Mouse (Mus musculus): ENCODE measurements around the gene Pou4f2. TPM values are rescaled to one million over a fixed set of nuclear protein-coding genes. Genes with fewer than 3 reads are reported as not detected.

Pou4f2 gene
- polyA plus RNA-seq (2015; fragmentation: Nextera tagmentation; extraction: Ambion mirVana): 0.08 TPM in 1 of 2 replicates, not detected in the other

- no peak within 1 kb of the TSS for H3K27ac ChIP-seq
- 1% methylated on average over 39 of the region's 54 CpGs for WGBS
- ATAC-seq (ENCODE audit: insufficient number of reproducible peaks, insufficient read depth, low FRiP score, low TSS enrichment, low read depth): no peak
- peaks cover 94% of the 10 kb centered on the region for H3K27me3 ChIP-seq
- peaks cover 36% of the 10 kb centered on the region for H3K4me1 ChIP-seq
- no peaks in the 10 kb centered on the region for H3K9me3 ChIP-seq
- H3K4me3 ChIP-seq: peak within 1 kb of the TSS; percentile 47
- H3K36me3 ChIP-seq: no peaks in the 10 kb centered on the region
- peak within 1 kb of the TSS; percentile 76 for H3K4me2 ChIP-seq
- H3K9ac ChIP-seq: no peak within 1 kb of the TSS
These were observed at the start of gene Pou4f2 for GRCm38 (mm10) chr8:78436071-78436651. Pou4f2 (minus strand) TSS chr8:78436645.

GRCm38 (mm10) chr8:78477051-78477829, 40.8 kb upstream of the Pou4f2 start:
- Histone ChIP-seq H3K9me3 (no peaks in the 10 kb centered on the region), H3K4me3 (no peak overlapping the region), H3K9ac (no peak overlapping the region), H3K4me2 (no peak overlapping the region), H3K27me3 (no peaks in the 10 kb centered on the region), H3K4me1 (no peaks in the 10 kb centered on the region), H3K36me3 (no peaks in the 10 kb centered on the region), H3K27ac (no peak overlapping the region)
- no peak for ATAC-seq (ENCODE audit: insufficient number of reproducible peaks, insufficient read depth, low FRiP score, low TSS enrichment, low read depth)
- WGBS: 26% methylated on average over 6 of the region's 6 CpGs

GRCm38 (mm10) chr8:78467889-78468288, 31.4 kb upstream of the Pou4f2 start:
- H3K9me3 ChIP-seq: no peaks in the 10 kb centered on the region; the same call in 1 of the 2 replicates
- no peak for ATAC-seq (ENCODE audit: insufficient number of reproducible peaks, insufficient read depth, low FRiP score, low TSS enrichment, low read depth)
- H3K27ac ChIP-seq: no peak overlapping the region
- no peaks in the 10 kb centered on the region for H3K4me1 ChIP-seq
- H3K9ac ChIP-seq: no peak overlapping the region
- no peak overlapping the region for H3K4me2 ChIP-seq
- H3K4me3 ChIP-seq: no peak overlapping the region
- 84% methylated on average over 2 of the region's 2 CpGs for WGBS
- H3K36me3 ChIP-seq: no peaks in the 10 kb centered on the region
- H3K27me3 ChIP-seq: no peaks in the 10 kb centered on the region

GRCm38 (mm10) chr8:78463941-78464340, 27.5 kb upstream of the Pou4f2 start:
- Histone ChIP-seq H3K36me3 (no peaks in the 10 kb centered on the region), H3K27ac (no peak overlapping the region), H3K4me3 (no peak overlapping the region), H3K9me3 (no peaks in the 10 kb centered on the region; the same call in 1 of the 2 replicates), H3K27me3 (no peaks in the 10 kb centered on the region), H3K9ac (no peak overlapping the region), H3K4me1 (no peaks in the 10 kb centered on the region), H3K4me2 (no peak overlapping the region)
- ATAC-seq (ENCODE audit: insufficient number of reproducible peaks, insufficient read depth, low FRiP score, low TSS enrichment, low read depth): no peak
- WGBS: 83% methylated on average over 2 of the region's 2 CpGs

- H3K27ac ChIP-seq: no peak overlapping the region
- 79% methylated on average over 3 of the region's 3 CpGs for WGBS
These were observed 20.0 kb upstream of the Pou4f2 start for GRCm38 (mm10) chr8:78456441-78456840.

GRCm38 (mm10) chr8:78442781-78443180, 6.3 kb upstream of the Pou4f2 start:
- Histone ChIP-seq H3K27ac (no peak overlapping the region), H3K9ac (no peak overlapping the region), H3K9me3 (no peaks in the 10 kb centered on the region), H3K4me3 (no peak overlapping the region), H3K4me1 (peaks cover 3% of the 10 kb centered on the region; the same call in 1 of the 2 replicates), H3K4me2 (no peak overlapping the region), H3K36me3 (no peaks in the 10 kb centered on the region), H3K27me3 (peaks cover 68% of the 10 kb centered on the region)
- no peak for ATAC-seq (ENCODE audit: insufficient number of reproducible peaks, insufficient read depth, low FRiP score, low TSS enrichment, low read depth)
- 69% methylated on average over 1 of the region's 1 CpGs for WGBS

More at GRCm38 (mm10) chr8:78456441-78456840, 20.0 kb upstream of the Pou4f2 start:
- no peaks in the 10 kb centered on the region for H3K27me3 ChIP-seq
- H3K4me3 ChIP-seq: no peak overlapping the region
- H3K36me3 ChIP-seq: no peaks in the 10 kb centered on the region
- H3K4me2 ChIP-seq: no peak overlapping the region
- H3K9ac ChIP-seq: no peak overlapping the region
- ATAC-seq (ENCODE audit: insufficient number of reproducible peaks, insufficient read depth, low FRiP score, low TSS enrichment, low read depth): no peak
- H3K9me3 ChIP-seq: no peaks in the 10 kb centered on the region
- no peaks in the 10 kb centered on the region for H3K4me1 ChIP-seq

- ATAC-seq (ENCODE audit: insufficient number of reproducible peaks, insufficient read depth, low FRiP score, low TSS enrichment, low read depth): no peak
- no peaks in the 10 kb centered on the region for H3K36me3 ChIP-seq
These were observed 1.7 kb upstream of the Pou4f2 start for GRCm38 (mm10) chr8:78438121-78438520.

GRCm38 (mm10) chr8:78437140-78438045, 948 bp upstream of the Pou4f2 start:
- Histone ChIP-seq H3K4me2 (peak overlapping the region; percentile 76), H3K27me3 (peaks cover 94% of the 10 kb centered on the region), H3K9me3 (no peaks in the 10 kb centered on the region), H3K9ac (no peak overlapping the region), H3K4me3 (peak overlapping the region; percentile 47; the same call in 1 of the 2 replicates), H3K36me3 (no peaks in the 10 kb centered on the region), H3K4me1 (peaks cover 36% of the 10 kb centered on the region), H3K27ac (no peak overlapping the region)
- ATAC-seq (ENCODE audit: insufficient number of reproducible peaks, insufficient read depth, low FRiP score, low TSS enrichment, low read depth): no peak
- 2% methylated on average over 32 of the region's 32 CpGs for WGBS

More at GRCm38 (mm10) chr8:78438121-78438520, 1.7 kb upstream of the Pou4f2 start:
- peak overlapping the region; percentile 41 for H3K4me2 ChIP-seq
- no peak overlapping the region for H3K9ac ChIP-seq
- no peaks in the 10 kb centered on the region for H3K9me3 ChIP-seq
- WGBS: under 1% methylated on average over 18 of the region's 18 CpGs
- H3K27me3 ChIP-seq: peaks cover 94% of the 10 kb centered on the region
- no peak overlapping the region for H3K27ac ChIP-seq
- H3K4me1 ChIP-seq: peaks cover 36% of the 10 kb centered on the region
- peak overlapping the region; percentile 20; the same call in 1 of the 2 replicates for H3K4me3 ChIP-seq

GRCm38 (mm10) chr8:78436661-78437060, 216 bp upstream of the Pou4f2 start:
- H3K4me3 ChIP-seq: peak overlapping the region; percentile 47
- ATAC-seq (ENCODE audit: insufficient number of reproducible peaks, insufficient read depth, low FRiP score, low TSS enrichment, low read depth): no peak
- H3K36me3 ChIP-seq: no peaks in the 10 kb centered on the region
- peak overlapping the region; percentile 76 for H3K4me2 ChIP-seq
- H3K27ac ChIP-seq: no peak overlapping the region
- no peaks in the 10 kb centered on the region for H3K9me3 ChIP-seq
- WGBS: 1% methylated on average over 23 of the region's 25 CpGs
- peaks cover 36% of the 10 kb centered on the region for H3K4me1 ChIP-seq
- no peak overlapping the region for H3K9ac ChIP-seq
- peaks cover 94% of the 10 kb centered on the region for H3K27me3 ChIP-seq

- WGBS: under 1% methylated on average over 18 of the region's 18 CpGs
- no peak overlapping the region for H3K9ac ChIP-seq
- no peaks in the 10 kb centered on the region for H3K36me3 ChIP-seq
- peak overlapping the region; percentile 47 for H3K4me3 ChIP-seq
- peaks cover 36% of the 10 kb centered on the region for H3K4me1 ChIP-seq
- peaks cover 90% of the 10 kb centered on the region for H3K27me3 ChIP-seq
- H3K27ac ChIP-seq: no peak overlapping the region
- H3K4me2 ChIP-seq: peak overlapping the region; percentile 76
- no peak for ATAC-seq (ENCODE audit: insufficient number of reproducible peaks, insufficient read depth, low FRiP score, low TSS enrichment, low read depth)
- H3K9me3 ChIP-seq: no peaks in the 10 kb centered on the region
These were observed 853 bp downstream of the Pou4f2 start for GRCm38 (mm10) chr8:78435624-78435960.

Measured in embryonic facial prominence, embryonic 13.5 days (tissue).